Mouse (Mus musculus): ENCODE results near the gene Rundc3a. TPM values are rescaled to one million over a fixed set of nuclear protein-coding genes. Genes with fewer than 3 reads are reported as not detected.

The Rundc3a gene
- polyA plus RNA-seq, 1 experiment from 2014 or later: 151 TPM

GRCm38 (mm10) chr11:102374108-102374725, 19.0 kb upstream of the Rundc3a start:
- H3K4me2 ChIP-seq (ENCODE audit: low read length): no peak overlapping the region
- H3K4me1 ChIP-seq (ENCODE audit: control insufficient read depth, insufficient read depth, low read length): peaks cover 8% of the 10 kb centered on the region; the same call in 1 of the 2 replicates
- WGBS: 80% methylated on average over 7 of the region's 7 CpGs
- no peaks in the 10 kb centered on the region for H3K27me3 ChIP-seq (ENCODE audit: control insufficient read depth, insufficient read depth, low read depth, low read length)
- H3K9me3 ChIP-seq (replicated peaks; ENCODE audit: control insufficient read depth, low read length, poor library complexity, severe bottlenecking): no peaks in the 10 kb centered on the region
- no peak for ATAC-seq
- no peaks in the 10 kb centered on the region for H3K36me3 ChIP-seq (ENCODE audit: control insufficient read depth, insufficient read depth, low read length)
- H3K9ac ChIP-seq (ENCODE audit: low read depth, low read length): no peak overlapping the region
- H3K4me3 ChIP-seq (ENCODE audit: low read depth, low read length): no peak overlapping the region
- H3K27ac ChIP-seq (ENCODE audit: low read length): no peak overlapping the region

GRCm38 (mm10) chr11:102375196-102376173, 17.7 kb upstream of the Rundc3a start:
- Histone ChIP-seq H3K27ac (ENCODE audit: low read length) (no peak overlapping the region), H3K27me3 (ENCODE audit: control insufficient read depth, insufficient read depth, low read depth, low read length) (no peaks in the 10 kb centered on the region), H3K4me1 (ENCODE audit: control insufficient read depth, insufficient read depth, low read length) (peaks cover 8% of the 10 kb centered on the region; the same call in 1 of the 2 replicates), H3K9me3 (replicated peaks; ENCODE audit: control insufficient read depth, low read length, poor library complexity, severe bottlenecking) (no peaks in the 10 kb centered on the region), H3K4me3 (ENCODE audit: low read depth, low read length) (no peak overlapping the region), H3K9ac (ENCODE audit: low read depth, low read length) (no peak overlapping the region), H3K4me2 (ENCODE audit: low read length) (peak overlapping the region; percentile 43), H3K36me3 (ENCODE audit: control insufficient read depth, insufficient read depth, low read length) (no peaks in the 10 kb centered on the region)
- ATAC-seq: no peak
- WGBS: 6% methylated on average over 23 of the region's 23 CpGs

GRCm38 (mm10) chr11:102376196-102376835, 16.9 kb upstream of the Rundc3a start:
- Histone ChIP-seq H3K27ac (ENCODE audit: low read length) (no peak overlapping the region), H3K27me3 (ENCODE audit: control insufficient read depth, insufficient read depth, low read depth, low read length) (no peaks in the 10 kb centered on the region), H3K4me2 (ENCODE audit: low read length) (peak overlapping the region; percentile 43), H3K36me3 (ENCODE audit: control insufficient read depth, insufficient read depth, low read length) (no peaks in the 10 kb centered on the region), H3K9ac (ENCODE audit: low read depth, low read length) (no peak overlapping the region), H3K4me3 (ENCODE audit: low read depth, low read length) (no peak overlapping the region), H3K4me1 (ENCODE audit: control insufficient read depth, insufficient read depth, low read length) (peaks cover 8% of the 10 kb centered on the region; the same call in 1 of the 2 replicates), H3K9me3 (replicated peaks; ENCODE audit: control insufficient read depth, low read length, poor library complexity, severe bottlenecking) (no peaks in the 10 kb centered on the region)
- 11% methylated on average over 8 of the region's 8 CpGs for WGBS
- ATAC-seq: no peak

GRCm38 (mm10) chr11:102377186-102377585, 16.0 kb upstream of the Rundc3a start:
- Histone ChIP-seq H3K9me3 (replicated peaks; ENCODE audit: control insufficient read depth, low read length, poor library complexity, severe bottlenecking) (no peaks in the 10 kb centered on the region), H3K27ac (ENCODE audit: low read length) (no peak overlapping the region), H3K4me2 (ENCODE audit: low read length) (no peak overlapping the region), H3K27me3 (ENCODE audit: control insufficient read depth, insufficient read depth, low read depth, low read length) (no peaks in the 10 kb centered on the region), H3K36me3 (ENCODE audit: control insufficient read depth, insufficient read depth, low read length) (no peaks in the 10 kb centered on the region), H3K9ac (ENCODE audit: low read depth, low read length) (no peak overlapping the region), H3K4me3 (ENCODE audit: low read depth, low read length) (no peak overlapping the region), H3K4me1 (ENCODE audit: control insufficient read depth, insufficient read depth, low read length) (peaks cover 8% of the 10 kb centered on the region; the same call in 1 of the 2 replicates)
- no peak for ATAC-seq
- 65% methylated on average over 12 of the region's 12 CpGs for WGBS

- no peaks in the 10 kb centered on the region for H3K27me3 ChIP-seq (ENCODE audit: control insufficient read depth, insufficient read depth, low read depth, low read length)
- H3K4me3 ChIP-seq (ENCODE audit: low read depth, low read length): no peak overlapping the region
- H3K9ac ChIP-seq (ENCODE audit: low read depth, low read length): no peak overlapping the region
- peaks cover 8% of the 10 kb centered on the region; the same call in 1 of the 2 replicates for H3K4me1 ChIP-seq (ENCODE audit: control insufficient read depth, insufficient read depth, low read length)
- WGBS: 71% methylated on average over 5 of the region's 5 CpGs
- no peak for ATAC-seq
- H3K4me2 ChIP-seq (ENCODE audit: low read length): no peak overlapping the region
- no peaks in the 10 kb centered on the region for H3K36me3 ChIP-seq (ENCODE audit: control insufficient read depth, insufficient read depth, low read length)
- H3K27ac ChIP-seq (ENCODE audit: low read length): no peak overlapping the region
- no peaks in the 10 kb centered on the region for H3K9me3 ChIP-seq (replicated peaks; ENCODE audit: control insufficient read depth, low read length, poor library complexity, severe bottlenecking)
Observed at GRCm38 (mm10) chr11:102380091-102380490, 13.1 kb upstream of the Rundc3a start.

GRCm38 (mm10) chr11:102381341-102382100, 11.7 kb upstream of the Rundc3a start:
- H3K4me3 ChIP-seq (ENCODE audit: low read depth, low read length): no peak overlapping the region
- ATAC-seq: no peak
- no peaks in the 10 kb centered on the region for H3K9me3 ChIP-seq (replicated peaks; ENCODE audit: control insufficient read depth, low read length, poor library complexity, severe bottlenecking)
- H3K9ac ChIP-seq (ENCODE audit: low read depth, low read length): no peak overlapping the region
- H3K27ac ChIP-seq (ENCODE audit: low read length): no peak overlapping the region
- H3K4me2 ChIP-seq (ENCODE audit: low read length): no peak overlapping the region
- H3K4me1 ChIP-seq (ENCODE audit: control insufficient read depth, insufficient read depth, low read length): no peaks in the 10 kb centered on the region
- 54% methylated on average over 4 of the region's 4 CpGs for WGBS
- H3K27me3 ChIP-seq (ENCODE audit: control insufficient read depth, insufficient read depth, low read depth, low read length): no peaks in the 10 kb centered on the region
- H3K36me3 ChIP-seq (ENCODE audit: control insufficient read depth, insufficient read depth, low read length): no peaks in the 10 kb centered on the region

- H3K4me2 ChIP-seq (ENCODE audit: low read length): no peak overlapping the region
- no peak overlapping the region for H3K4me3 ChIP-seq (ENCODE audit: low read depth, low read length)
- H3K9ac ChIP-seq (ENCODE audit: low read depth, low read length): no peak overlapping the region
- H3K27me3 ChIP-seq (ENCODE audit: control insufficient read depth, insufficient read depth, low read depth, low read length): no peaks in the 10 kb centered on the region
- no peak for ATAC-seq
- H3K27ac ChIP-seq (ENCODE audit: low read length): no peak overlapping the region
- no peaks in the 10 kb centered on the region for H3K9me3 ChIP-seq (replicated peaks; ENCODE audit: control insufficient read depth, low read length, poor library complexity, severe bottlenecking)
- 91% methylated on average over 3 of the region's 3 CpGs for whole genome bisulfite sequencing
- no peaks in the 10 kb centered on the region for H3K4me1 ChIP-seq (ENCODE audit: control insufficient read depth, insufficient read depth, low read length)
- no peaks in the 10 kb centered on the region for H3K36me3 ChIP-seq (ENCODE audit: control insufficient read depth, insufficient read depth, low read length)
Observed at GRCm38 (mm10) chr11:102382794-102383193, 10.4 kb upstream of the Rundc3a start.

GRCm38 (mm10) chr11:102383365-102384136, 9.7 kb upstream of the Rundc3a start:
- no peak overlapping the region for H3K27ac ChIP-seq (ENCODE audit: low read length)
- no peaks in the 10 kb centered on the region for H3K9me3 ChIP-seq (replicated peaks; ENCODE audit: control insufficient read depth, low read length, poor library complexity, severe bottlenecking)
- 91% methylated on average over 1 of the region's 1 CpGs for WGBS
- no peaks in the 10 kb centered on the region for H3K4me1 ChIP-seq (ENCODE audit: control insufficient read depth, insufficient read depth, low read length)
- ATAC-seq: no peak
- H3K4me2 ChIP-seq (ENCODE audit: low read length): no peak overlapping the region
- H3K27me3 ChIP-seq (ENCODE audit: control insufficient read depth, insufficient read depth, low read depth, low read length): no peaks in the 10 kb centered on the region
- H3K36me3 ChIP-seq (ENCODE audit: control insufficient read depth, insufficient read depth, low read length): no peaks in the 10 kb centered on the region
- H3K4me3 ChIP-seq (ENCODE audit: low read depth, low read length): no peak overlapping the region
- H3K9ac ChIP-seq (ENCODE audit: low read depth, low read length): no peak overlapping the region

Measured in midbrain, embryonic 16.5 days (tissue).